In genomic region chr12:9031166-9031565, GRCm38 (mm10) we compare ENCODE assay signal across 8 mouse cellular contexts. TPM values are rescaled to one million over a fixed set of nuclear protein-coding genes. Genes with fewer than 3 reads are reported as not detected.
DNase-seq lines count a peak whose midpoint lies in the region; ATAC-seq and TF ChIP-seq lines count a peak whose summit lies in the region.

No protein-coding gene starts in this region.

- no peak for ATAC-seq in lung, embryonic 14.5 days (ENCODE audit: insufficient read depth)
- no peak for ATAC-seq in forebrain, embryonic 12.5 days (ENCODE audit: low FRiP score)
- ATAC-seq in neural tube, embryonic 12.5 days (ENCODE audit: low FRiP score, low read depth): no peak

- H3K4me2 ChIP-seq in lung, embryonic 14.5 days: peak overlapping the region; percentile 71
- peak overlapping the region; percentile 63 for H3K4me2 ChIP-seq in forebrain, embryonic 12.5 days
- peak overlapping the region; percentile 72 for H3K4me2 ChIP-seq in neural tube, embryonic 12.5 days (replicated peaks)

- no peaks in the 10 kb centered on the region for H3K9me3 ChIP-seq in lung, embryonic 14.5 days (ENCODE audit: low read depth, low read length)
- H3K9me3 ChIP-seq in forebrain, embryonic 12.5 days: no peaks in the 10 kb centered on the region
- no peaks in the 10 kb centered on the region for H3K9me3 ChIP-seq in limb, embryonic 10.5 days (replicated peaks)
- H3K9me3 ChIP-seq in neural tube, embryonic 12.5 days: no peaks in the 10 kb centered on the region

- TF ChIP-seq CTCF in lung, embryonic 14.5 days (IDR thresholded peaks at IDR 0.05; ENCODE audit: low read depth): no peak

- peak overlapping the region; percentile 62 for H3K4me3 ChIP-seq in lung, embryonic 14.5 days (ENCODE audit: low read depth, low read length)
- peak overlapping the region; percentile 62 for H3K4me3 ChIP-seq in forebrain, embryonic 12.5 days (replicated peaks)
- peak overlapping the region; percentile 59 for H3K4me3 ChIP-seq in limb, embryonic 10.5 days
- peak overlapping the region; percentile 68 for H3K4me3 ChIP-seq in neural tube, embryonic 12.5 days

- no peaks in the 10 kb centered on the region for H3K36me3 ChIP-seq in lung, embryonic 14.5 days (ENCODE audit: insufficient read depth)
- H3K36me3 ChIP-seq in forebrain, embryonic 12.5 days (replicated peaks): peaks cover 6% of the 10 kb centered on the region
- H3K36me3 ChIP-seq in limb, embryonic 10.5 days: 0 out of 2 replicates have a peak, but pooled peaks cover 6% of the 10 kb centered on the region
- H3K36me3 ChIP-seq in neural tube, embryonic 12.5 days: no peaks in the 10 kb centered on the region; the same call in 1 of the 2 replicates

- no peaks in the 10 kb centered on the region for H3K27me3 ChIP-seq in lung, embryonic 14.5 days (ENCODE audit: insufficient read depth, low read length)
- no peaks in the 10 kb centered on the region for H3K27me3 ChIP-seq in forebrain, embryonic 12.5 days
- no peaks in the 10 kb centered on the region for H3K27me3 ChIP-seq in limb, embryonic 10.5 days (ENCODE audit: low read depth, poor library complexity, severe bottlenecking)
- H3K27me3 ChIP-seq in neural tube, embryonic 12.5 days (replicated peaks): no peaks in the 10 kb centered on the region

- H3K9ac ChIP-seq in lung, embryonic 14.5 days: peak overlapping the region; percentile 90
- peak overlapping the region; percentile 81 for H3K9ac ChIP-seq in forebrain, embryonic 12.5 days
- H3K9ac ChIP-seq in neural tube, embryonic 12.5 days: peak overlapping the region; percentile 86

- peak overlapping the region; percentile 99; the same call in 1 of the 2 replicates for H3K27ac ChIP-seq in lung, embryonic 14.5 days (ENCODE audit: low read depth)
- no peak overlapping the region; the same call in 1 of the 2 replicates for H3K27ac ChIP-seq in forebrain, embryonic 12.5 days
- peak overlapping the region; percentile 95 for H3K27ac ChIP-seq in limb, embryonic 10.5 days
- H3K27ac ChIP-seq in neural tube, embryonic 12.5 days: no peak overlapping the region

- 54% methylated on average over 8 of the region's 8 CpGs for WGBS in lung, embryonic 14.5 days
- 77% methylated on average over 8 of the region's 8 CpGs for WGBS in forebrain, embryonic 12.5 days
- 73% methylated on average over 8 of the region's 8 CpGs for WGBS in limb, embryonic 10.5 days
- WGBS in neural tube, embryonic 12.5 days: 63% methylated on average over 8 of the region's 8 CpGs

- intact Hi-C loops in left cerebral cortex, postnatal 10 days (cut with DNase I): no loop called here

- no peaks in the 10 kb centered on the region for H3K4me1 ChIP-seq in lung, embryonic 14.5 days (ENCODE audit: insufficient read depth)
- H3K4me1 ChIP-seq in forebrain, embryonic 12.5 days: peaks cover 3% of the 10 kb centered on the region; the same call in 1 of the 2 replicates
- H3K4me1 ChIP-seq in limb, embryonic 10.5 days: peaks cover 8% of the 10 kb centered on the region; the same call in 1 of the 2 replicates
- H3K4me1 ChIP-seq in neural tube, embryonic 12.5 days: no peaks in the 10 kb centered on the region; the same call in 1 of the 2 replicates

- no peak for DNase-seq in lung, embryonic 14.5 days
- no peak for DNase-seq in lung, postnatal 4 days
- DNase-seq in limb, embryonic 10.5 days (ENCODE audit: low spot score): no peak
- DNase-seq in urinary bladder, postnatal 36 days (ENCODE audit: low spot score in 2 of 2): no peak
- DNase-seq in adrenal gland, postnatal 10 days: no peak
- no peak for DNase-seq in left cerebral cortex, postnatal 10 days (ENCODE audit: extremely low spot score in 1 of 2, low spot score in 2 of 2)

RNA-seq across cellular contexts. Expression of gene Ttc32, which starts 1.4 kb away (rescaled TPM):
- 22.3 and 22.6 TPM in 2 replicates for polyA plus RNA-seq in lung, embryonic 14.5 days (2014; fragmentation: Nextera tagmentation; extraction: Ambion mirVana)
- polyA plus RNA-seq in forebrain, embryonic 12.5 days (2016; fragmentation: Nextera tagmentation; extraction: Ambion mirVana): 19.6 and 20.9 TPM in 2 replicates
- polyA plus RNA-seq in limb, embryonic 10.5 days (2016; fragmentation: Nextera tagmentation; extraction: Ambion mirVana): 14.8 and 15.0 TPM in 2 replicates
- 16.7 and 18.6 TPM in 2 replicates for polyA plus RNA-seq in neural tube, embryonic 12.5 days (2016; fragmentation: Nextera tagmentation; extraction: Ambion mirVana)
- 10 to 100 TPM; 15.6 to 15.7 TPM for total RNA-seq in adrenal gland, postnatal 10 days (2021)
- total RNA-seq in left cerebral cortex, postnatal 10 days (2021): 1 to 10 TPM; 2.7 to 3.2 TPM

RNA-seq across cellular contexts. Expression of gene Wdr35, which starts 57.5 kb away (rescaled TPM):
- polyA plus RNA-seq in lung, embryonic 14.5 days (2014; fragmentation: Nextera tagmentation; extraction: Ambion mirVana): 20.4 and 21.8 TPM in 2 replicates
- polyA plus RNA-seq in forebrain, embryonic 12.5 days (2016; fragmentation: Nextera tagmentation; extraction: Ambion mirVana): 27.8 and 28.4 TPM in 2 replicates
- polyA plus RNA-seq in limb, embryonic 10.5 days (2016; fragmentation: Nextera tagmentation; extraction: Ambion mirVana): 23.0 and 27.3 TPM in 2 replicates
- polyA plus RNA-seq in neural tube, embryonic 12.5 days (2016; fragmentation: Nextera tagmentation; extraction: Ambion mirVana): 20.2 and 20.6 TPM in 2 replicates
- 10 to 100 TPM; 12.4 to 15.4 TPM for total RNA-seq in adrenal gland, postnatal 10 days (2021)
- 10 to 100 TPM; 44.1 to 49.7 TPM for total RNA-seq in left cerebral cortex, postnatal 10 days (2021)

Comparison
In these comparisons a context has a peak if more than half of its experiments do, and no peak if none do; other contexts are left out.
1. H3K27ac ChIP-seq: peak in lung, embryonic 14.5 days (single experiment) and limb, embryonic 10.5 days (single experiment); none in forebrain, embryonic 12.5 days (single experiment) and neural tube, embryonic 12.5 days (single experiment).
2. Peak in every context shown above with its lines, with median percentiles within 50 percentile points of each other: H3K4me2 ChIP-seq, H3K4me3 ChIP-seq and H3K9ac ChIP-seq.